Mouse (Mus musculus) left cerebral cortex, adult 18-20 months (tissue): ENCODE data around the gene March5. TPM values are rescaled to one million over a fixed set of nuclear protein-coding genes. Genes with fewer than 3 reads are reported as not detected.
"Not testable (repeated sequence)": the region's sequence is repeated elsewhere in the genome, so short reads cannot be mapped to it uniquely, and the experiment has no call there.

Source experiments
- DNase-seq, 2 experiments: peaks; one replicate each; pipeline ENCODE4 v3.0.0; 2021 to 2022; ENCODE audit warnings: low spot score in 2 of 2, mixed read lengths in 1 of 2
- long read RNA-seq, 2 experiments: library from polyadenylated mRNA; stranded (forward); transcript quantifications; one replicate each; pipeline ENCODE4 v2.0.0; 2021
- total RNA-seq, 2 experiments: library from RNA; stranded (reverse); gene quantifications; 2 replicates each; pipeline ENCODE4 v1.2.3; 2021

Gene March5
- 10 to 100 TPM; 90.6 to 92.7 TPM for total RNA-seq
- long read RNA-seq, experiment 1, transcript March5-201 (6 exons, 1,809 nt), result major isoform, 82 of 101 reads
- long read RNA-seq, experiment 1, partial matches to known transcripts, result 4 of 101 reads
- long read RNA-seq, experiment 1, other reads (novel, unspliced or antisense), result 14 of 101 reads
- long read RNA-seq, experiment 2, transcript March5-201 (6 exons, 1,809 nt), result major isoform, 64 of 73 reads
- long read RNA-seq, experiment 2, partial matches to known transcripts, result 1 of 73 reads
- long read RNA-seq, experiment 2, other reads (novel, unspliced or antisense), result 8 of 73 reads

DNA sequence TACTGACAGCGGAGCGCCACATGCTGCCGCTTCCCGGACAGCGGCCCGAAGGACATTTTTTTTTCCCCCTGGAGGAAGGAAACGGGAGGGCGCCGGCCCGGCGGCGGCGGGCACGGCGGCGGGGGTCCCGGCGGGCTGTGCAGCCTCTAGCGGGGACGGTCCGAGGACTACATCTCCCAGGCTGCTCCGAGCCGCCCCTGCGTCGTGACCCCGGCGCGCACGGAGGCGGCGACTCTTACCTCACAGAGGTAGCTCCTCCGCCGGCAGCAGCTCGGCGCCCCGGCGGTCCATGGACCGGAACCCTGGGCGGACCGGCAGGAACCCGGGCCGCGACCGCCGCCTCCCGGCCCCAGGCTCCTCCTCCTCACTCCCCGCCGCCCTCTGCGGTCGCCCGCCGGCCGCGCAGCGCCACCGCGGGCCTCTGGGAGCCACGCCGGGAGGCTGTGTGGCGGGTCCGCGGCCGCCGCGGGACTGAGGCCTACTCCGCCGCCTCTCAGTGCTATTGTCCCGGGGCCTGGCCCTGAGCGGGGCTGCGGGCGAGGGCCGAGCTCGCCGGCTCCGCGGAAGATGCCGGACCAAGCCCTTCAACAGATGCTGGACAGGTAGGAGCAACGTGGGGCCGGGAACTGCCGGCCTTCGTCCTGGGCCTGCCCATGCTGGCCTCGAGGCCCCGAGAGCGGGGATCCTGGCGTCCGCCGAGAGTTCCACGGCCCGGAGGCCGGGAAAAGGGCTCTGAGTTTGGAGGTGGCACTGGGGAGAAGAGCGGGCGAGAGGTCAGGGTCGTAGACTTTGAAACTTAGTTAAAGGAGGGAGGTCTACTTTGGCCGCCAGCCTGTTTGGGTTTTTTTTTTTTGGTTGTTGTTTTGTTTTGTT, at the start of gene March5:
Gene March5, plus strand, starts transcription at position 241 of the 873 bp plus-strand sequence.
- DNase-seq, result peak; percentile 86 to 93

DNA sequence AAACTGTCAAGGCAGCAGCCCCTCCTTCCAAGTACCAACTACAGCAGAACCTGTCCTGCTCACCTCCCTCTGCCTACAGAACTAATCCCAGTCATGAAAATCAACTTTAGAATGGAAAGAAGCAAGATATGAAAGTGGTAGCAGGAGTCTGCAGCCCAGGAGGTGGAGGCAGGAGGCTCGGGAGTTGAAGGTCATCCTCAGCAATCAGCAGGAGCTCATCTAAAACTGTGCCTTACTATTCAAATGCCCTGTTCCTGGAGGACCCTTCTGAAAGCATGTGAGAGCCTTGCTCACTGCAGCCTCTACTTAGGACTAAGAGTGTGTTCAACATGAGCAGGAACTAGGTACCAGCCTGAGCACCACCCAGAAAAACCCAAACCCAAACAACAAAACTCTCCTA, 35.2 kb upstream of the March5 start:
- no peak for DNase-seq

DNA sequence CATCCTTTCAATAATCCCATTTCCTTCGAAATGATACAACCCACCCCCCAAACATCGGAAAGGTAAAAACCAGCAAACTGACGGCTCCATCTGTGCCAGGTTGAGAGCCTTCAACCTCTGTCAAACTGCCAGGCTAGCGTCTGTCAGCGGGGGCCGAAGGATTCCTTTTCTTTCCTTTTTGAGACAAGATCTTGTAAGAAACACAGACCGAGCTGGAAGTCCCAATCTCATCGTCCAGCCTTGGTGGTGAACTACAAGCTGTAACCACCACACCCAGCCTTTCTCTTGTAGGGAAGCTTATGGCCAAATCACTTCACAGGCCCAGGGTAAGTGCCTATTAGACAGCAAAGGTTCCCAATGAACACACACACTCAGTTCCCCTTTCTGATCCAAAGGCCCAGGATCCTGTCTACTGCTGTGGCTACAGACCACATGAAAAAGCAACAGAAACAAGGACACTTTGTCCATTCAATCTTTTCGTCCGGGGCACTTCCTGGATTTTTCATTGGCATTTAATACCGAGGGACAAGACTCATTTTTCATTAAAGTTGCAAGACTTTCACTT, 34.7 kb upstream of the March5 start:
- DNase-seq, result peak; percentile 10 to 14

DNA sequence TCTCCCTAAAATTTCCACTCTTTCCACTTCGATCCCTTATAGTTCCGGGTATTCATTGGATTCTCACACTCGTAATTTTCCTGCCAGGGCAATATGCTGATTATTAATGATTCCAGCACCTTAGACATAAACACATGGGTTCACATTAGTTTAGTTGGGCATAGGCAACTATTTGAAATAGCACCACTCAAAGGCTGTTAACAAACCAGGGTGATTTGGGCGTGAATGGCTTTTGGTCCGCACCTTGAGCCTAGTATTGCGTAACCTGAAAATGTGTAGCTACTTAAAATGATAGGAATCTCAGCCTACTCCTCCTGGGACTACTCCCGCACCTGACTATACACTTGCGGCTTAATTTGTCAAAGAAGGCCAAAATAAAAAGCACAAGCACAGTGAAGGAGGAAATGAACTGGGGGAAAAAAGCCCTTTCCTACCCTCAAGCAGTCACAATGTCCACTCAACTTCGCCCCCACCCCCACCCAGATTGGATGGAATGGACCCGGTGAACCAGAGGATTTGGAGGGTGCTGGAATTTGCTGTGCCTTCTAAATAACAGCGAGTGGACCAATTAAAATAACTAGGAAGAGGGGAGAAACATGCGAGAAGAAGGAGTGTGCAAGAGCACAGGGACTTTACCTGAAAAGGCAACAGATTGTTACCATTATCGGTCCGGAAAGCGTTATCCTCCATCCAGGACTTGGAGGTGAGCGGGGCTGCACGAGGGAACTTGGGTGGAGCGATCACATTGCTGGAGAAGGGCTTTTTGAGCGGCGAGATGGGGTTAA, 33.8 kb upstream of the March5 start:
- no peak for DNase-seq

DNA sequence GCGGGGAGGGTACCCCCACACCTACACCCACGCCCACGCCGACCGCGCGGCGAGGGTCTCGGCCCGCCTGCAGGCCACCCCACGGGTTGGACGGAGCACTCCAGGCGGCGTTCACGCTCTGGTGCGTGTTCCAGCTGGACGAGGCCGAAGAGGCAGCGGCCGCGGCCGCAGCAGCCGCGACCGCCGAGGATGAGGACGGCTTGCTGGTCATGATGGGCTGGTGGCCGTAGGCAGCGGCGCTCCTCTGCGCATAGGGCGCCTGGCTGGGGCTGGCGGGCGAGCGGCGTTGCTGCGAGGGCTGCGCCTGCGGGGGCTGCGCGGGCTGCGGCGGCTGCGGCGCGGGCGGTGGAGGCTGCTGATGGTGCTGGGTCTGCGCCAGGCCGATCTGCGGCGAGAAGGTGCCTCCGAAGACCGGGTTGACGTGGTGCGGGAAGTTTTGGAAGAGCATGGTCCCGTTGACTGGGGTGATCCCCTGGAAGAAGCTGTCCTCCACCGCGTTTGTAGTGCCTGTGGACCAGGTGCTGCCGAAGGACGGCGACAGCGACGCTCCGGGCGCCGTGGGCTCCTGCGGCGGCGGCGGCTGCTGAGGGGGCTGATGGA, 33.1 kb upstream of the March5 start:
- peak; percentile 37 to 61 for DNase-seq

DNA sequence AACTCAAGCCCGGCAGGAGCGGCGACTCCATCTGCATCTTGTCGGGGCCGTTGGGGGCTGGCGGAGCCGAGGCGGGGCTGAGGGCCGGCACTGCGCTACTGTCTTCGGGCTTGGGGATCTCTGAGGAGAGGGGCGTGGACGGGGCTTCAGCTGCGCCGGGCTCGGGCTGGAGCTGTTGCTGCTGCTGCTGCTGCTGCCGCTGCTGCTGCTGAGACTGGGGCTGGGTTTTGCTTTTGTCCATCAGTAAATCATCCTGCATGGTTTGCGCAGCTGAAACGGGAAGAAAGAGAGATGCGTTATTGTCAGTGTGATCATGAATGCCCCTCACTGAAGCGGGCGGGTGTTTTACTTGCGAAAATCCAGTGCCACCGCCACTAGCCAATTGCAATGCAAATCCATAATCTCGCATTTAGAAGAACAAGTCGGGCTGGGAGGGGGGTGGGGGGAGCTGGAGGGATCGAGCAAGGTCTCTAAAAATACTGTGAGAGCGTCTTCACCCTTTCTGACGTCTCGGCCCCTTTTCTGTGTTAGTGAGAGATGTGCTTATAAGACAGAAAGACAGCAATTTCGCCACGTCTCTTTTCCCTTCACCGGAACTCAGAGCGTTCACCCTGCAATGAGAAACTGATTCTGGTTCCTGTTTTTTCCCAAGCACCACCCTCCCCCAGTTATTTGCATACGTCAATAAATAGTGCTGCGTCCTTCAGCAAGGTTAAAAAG, 32.5 kb upstream of the March5 start:
- peak; percentile 54 to 68 for DNase-seq

- no peak for DNase-seq
These were observed 31.9 kb upstream of the March5 start for GRCm38 (mm10) chr19:37175436-37175805.

DNA sequence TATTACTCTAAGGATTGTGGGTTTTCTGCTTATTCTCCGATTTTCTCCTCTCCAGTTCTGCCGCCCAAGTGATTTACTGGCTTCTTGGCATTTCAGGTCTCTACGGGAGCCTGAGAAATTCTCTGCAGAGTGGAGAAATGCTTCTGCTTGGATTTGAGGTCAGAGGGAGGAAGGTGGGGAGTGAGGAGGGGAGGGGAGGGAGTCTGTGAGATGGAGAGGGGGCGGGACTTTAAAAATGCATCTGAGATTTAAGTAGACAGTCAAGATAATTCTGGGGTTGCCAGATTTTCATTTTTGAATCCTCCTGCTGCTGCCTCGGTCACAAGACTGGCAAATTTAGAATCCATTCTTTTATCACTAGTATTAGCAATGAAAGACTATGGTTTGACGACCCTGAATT, 31.4 kb upstream of the March5 start:
- peak; percentile 25 to 36 for DNase-seq

DNA sequence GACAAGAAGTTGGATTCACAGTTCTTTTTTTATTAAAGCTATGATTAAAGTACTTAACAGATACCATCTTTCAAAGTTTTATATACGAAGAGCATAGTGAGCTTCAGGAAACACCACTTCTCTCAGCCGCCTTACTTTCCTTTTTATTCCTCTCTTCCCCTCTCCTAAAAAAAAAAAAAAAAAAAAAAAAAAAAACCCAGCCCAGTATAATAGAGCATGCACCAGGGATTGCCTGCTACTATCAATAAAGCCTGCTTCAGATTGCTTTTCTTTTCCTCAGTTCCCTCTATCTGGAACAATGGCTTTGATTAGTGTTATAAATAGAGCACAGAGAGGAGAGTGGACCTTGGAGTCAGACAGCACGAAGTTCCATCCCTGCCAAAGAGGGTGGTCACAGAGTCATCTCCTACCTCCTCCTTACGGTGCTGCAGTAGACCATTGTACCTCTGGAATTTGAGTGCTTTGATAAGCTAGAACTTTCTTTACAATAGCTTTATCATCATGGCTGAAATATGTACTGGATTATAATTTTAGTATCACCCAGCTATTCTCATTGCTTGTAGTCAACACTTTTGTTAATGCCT, 30.4 kb upstream of the March5 start:
- no peak for DNase-seq

- DNase-seq, result peak; percentile 64 to 74
These were observed 29.3 kb upstream of the March5 start for GRCm38 (mm10) chr19:37177819-37178708.

DNA sequence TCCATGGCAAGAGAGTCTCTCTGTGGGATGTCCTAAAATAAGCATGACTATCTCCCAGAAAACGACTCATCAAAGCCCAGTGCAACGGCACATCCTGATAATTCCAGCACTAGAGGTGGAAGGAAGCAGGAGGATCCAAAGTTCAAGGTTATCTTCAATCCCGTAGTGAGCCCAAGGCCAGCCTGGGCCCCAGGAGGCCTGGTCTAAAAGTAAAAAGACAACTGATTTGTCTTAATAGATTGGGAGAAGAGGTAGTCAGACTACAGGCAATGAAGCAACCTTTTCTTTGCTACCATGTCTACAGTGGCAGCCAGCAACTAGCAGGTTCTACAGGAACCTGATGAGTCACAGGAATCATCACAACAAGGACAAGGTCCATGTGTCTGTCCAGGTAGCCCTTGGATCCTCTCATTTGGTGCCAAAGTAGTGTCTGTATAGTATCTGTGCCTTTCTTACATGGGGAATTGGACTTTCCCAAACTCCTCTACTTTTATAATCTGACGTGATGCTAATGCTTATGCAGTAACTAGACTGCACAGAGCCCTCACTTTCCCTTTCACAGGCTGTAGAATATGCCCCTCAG, 18.9 kb upstream of the March5 start:
- no peak for DNase-seq

- DNase-seq, result no peak
These were observed 14.8 kb upstream of the March5 start for GRCm38 (mm10) chr19:37192475-37193058.

DNA sequence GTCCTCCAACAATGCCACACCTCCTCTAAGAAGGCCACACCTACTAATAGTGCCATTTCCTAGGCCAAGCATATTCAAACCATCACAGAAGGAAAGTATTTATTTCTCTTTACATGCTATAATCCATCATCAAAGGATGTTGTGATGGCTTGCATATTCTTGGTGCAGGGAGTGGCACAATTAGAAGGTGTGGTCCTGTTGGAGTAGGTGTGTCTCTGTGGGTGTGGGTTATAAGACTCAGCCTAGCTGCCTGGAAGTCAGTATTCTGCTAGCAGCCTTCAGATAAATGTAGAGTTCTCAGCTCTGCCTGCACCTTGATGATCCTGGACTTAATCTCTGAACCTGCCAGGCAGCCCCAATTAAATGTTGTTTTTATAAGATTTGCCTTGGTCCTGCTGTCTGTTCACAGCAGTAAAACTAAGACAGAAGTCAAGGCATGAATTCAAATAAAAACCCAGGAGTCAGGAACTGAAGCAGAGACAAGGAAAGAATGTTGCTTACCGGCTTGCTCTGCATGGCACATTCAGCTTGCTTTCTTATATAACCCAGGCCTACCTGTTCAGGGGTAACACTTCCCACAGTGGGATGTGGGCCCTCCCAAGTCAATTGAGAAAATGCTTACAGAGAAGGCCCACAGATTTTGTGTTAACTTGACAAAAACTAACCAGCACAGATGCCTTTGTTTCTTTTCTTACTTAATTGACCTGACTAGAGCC, 9.0 kb upstream of the March5 start:
- no peak for DNase-seq

DNA sequence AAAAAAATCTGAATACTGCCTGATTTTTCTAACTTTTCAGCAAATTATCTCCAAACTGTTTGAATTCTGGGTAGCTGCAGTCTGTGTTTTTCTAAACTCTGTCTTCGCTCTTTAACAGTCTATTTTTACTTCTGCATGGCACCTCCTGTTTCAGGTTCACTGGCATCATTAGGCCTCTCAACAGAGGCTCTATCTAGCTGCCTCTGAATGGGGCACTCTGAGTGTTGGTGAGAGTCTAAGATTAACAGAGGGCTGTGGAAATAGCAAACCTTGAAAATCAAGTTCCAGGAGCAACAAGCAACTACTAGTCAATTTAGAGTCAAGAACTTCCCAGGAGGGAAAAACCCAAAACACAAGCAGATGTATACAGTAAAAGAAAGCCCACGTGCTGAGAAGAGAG, 7.5 kb upstream of the March5 start:
- DNase-seq, result no peak

GRCm38 (mm10) chr19:37203371-37203770, 4.0 kb upstream of the March5 start:
- DNase-seq, result no peak

DNA sequence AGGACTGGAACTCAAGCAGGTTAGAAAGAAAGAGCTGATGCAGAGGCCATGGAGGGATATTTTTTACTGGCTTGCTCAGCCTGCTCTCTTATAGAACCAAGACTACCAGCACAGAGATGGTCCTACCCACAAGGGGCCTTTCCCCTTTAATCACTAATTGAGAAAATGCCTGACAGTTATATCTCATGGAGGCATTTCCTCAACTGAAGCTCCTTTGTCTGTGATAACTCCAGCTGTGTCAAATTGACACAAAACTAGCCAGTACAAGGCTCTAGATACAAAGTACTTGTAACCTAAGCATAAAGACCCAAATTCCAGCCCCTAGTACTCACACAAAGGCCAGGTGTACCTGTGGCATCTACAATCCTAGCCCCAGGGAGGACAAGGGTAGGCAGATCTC, 2.2 kb upstream of the March5 start:
- not testable (repeated sequence) for DNase-seq

GRCm38 (mm10) chr19:37206641-37207302, 571 bp upstream of the March5 start:
- DNase-seq, result peak; percentile 28 to 60
